Mouse (Mus musculus) adrenal gland, postnatal 14 days (tissue): Measurements from ENCODE around the gene Sbno2. TPM values are rescaled to one million over a fixed set of nuclear protein-coding genes. Genes with fewer than 3 reads are reported as not detected.
A peak's percentile ranks its signal among the peaks of the same experiment; 100 is the strongest.

Experiments
- DNase-seq: peaks from one replicate; pipeline ENCODE4 v3.0.0; 2021; ENCODE audit warnings: mixed read lengths
- long read RNA-seq, 2 experiments: library from polyadenylated mRNA; stranded (forward); transcript quantifications; one replicate each; pipeline ENCODE4 v2.0.0; 2021
- total RNA-seq: library from RNA; stranded (reverse); gene quantifications from 2 replicates; pipeline ENCODE4 v1.2.3, GENCODE M21; 2021

Gene Sbno2
- total RNA-seq: 52.8 and 52.9 TPM in 2 replicates
- long read RNA-seq, experiment 1, partial matches to known transcripts: 23 of 47 reads
- long read RNA-seq, experiment 1, other reads (novel, unspliced or antisense): 21 of 47 reads
- long read RNA-seq, experiment 2, partial matches to known transcripts: 19 of 33 reads
- long read RNA-seq, experiment 2, other reads (novel, unspliced or antisense): 14 of 33 reads

DNA sequence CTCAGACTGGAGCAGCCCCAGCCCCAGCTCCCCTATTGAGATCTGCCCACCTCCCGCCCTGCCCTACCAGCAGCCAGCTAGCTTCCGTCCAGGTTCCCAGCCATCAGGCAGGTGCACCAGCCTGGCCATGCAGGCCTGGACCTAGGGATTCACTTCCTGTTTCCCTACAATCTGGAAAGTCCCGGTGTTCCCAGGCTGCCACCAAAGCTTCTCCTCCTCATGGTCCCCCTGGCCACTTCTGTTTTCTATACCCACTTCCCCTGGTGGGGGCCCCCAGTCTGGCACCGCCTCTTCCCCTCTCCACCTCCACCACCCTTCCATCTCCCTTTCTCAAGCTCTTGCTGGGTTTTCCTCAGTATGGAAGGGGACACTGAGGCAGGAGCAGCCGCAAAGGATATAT, at the start of gene Sbno2:
Sbno2 (minus strand) TSS at position 112 of the 400 bp plus-strand sequence.
- DNase-seq: no peak

DNA sequence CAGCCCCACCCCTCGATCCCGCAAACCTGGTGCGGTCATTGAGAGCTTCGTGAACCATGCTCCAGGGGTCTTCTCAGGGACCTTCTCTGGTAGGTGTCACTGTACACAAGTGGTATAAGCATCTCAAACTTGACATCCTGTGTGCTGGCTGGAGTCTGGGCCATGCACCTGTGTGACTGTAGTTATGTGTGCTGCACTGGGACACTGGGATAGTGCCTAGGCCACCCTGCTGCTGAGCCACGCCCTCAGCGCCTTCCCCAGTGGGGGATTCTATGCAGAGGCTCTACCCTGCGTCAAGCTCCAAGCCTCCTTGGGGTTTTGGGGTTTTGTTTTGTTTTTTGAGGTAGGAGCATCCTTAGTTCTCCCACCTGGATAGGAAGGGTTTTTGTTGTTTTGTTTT, 49.0 kb upstream of the Sbno2 start:
- DNase-seq: no peak

DNA sequence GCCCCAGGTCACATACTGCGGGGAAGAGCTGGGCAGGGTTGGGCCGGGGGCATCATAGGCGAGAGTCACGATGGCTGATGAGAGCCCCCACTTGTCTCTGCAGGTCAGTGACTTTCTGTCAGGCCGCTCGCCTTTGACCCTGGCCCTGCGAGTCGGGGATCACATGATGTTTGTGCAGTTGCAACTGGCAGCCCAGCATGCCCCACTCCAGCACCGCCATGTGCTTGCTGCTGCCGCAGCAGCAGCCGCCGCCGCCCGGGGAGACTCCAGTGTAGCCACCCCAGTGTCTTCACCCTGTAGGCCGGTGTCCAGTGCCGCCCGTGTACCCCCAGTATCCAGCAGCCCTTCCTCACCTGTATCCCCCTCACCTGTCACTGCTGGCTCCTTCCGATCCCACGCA, 48.3 kb upstream of the Sbno2 start:
- no peak for DNase-seq

DNA sequence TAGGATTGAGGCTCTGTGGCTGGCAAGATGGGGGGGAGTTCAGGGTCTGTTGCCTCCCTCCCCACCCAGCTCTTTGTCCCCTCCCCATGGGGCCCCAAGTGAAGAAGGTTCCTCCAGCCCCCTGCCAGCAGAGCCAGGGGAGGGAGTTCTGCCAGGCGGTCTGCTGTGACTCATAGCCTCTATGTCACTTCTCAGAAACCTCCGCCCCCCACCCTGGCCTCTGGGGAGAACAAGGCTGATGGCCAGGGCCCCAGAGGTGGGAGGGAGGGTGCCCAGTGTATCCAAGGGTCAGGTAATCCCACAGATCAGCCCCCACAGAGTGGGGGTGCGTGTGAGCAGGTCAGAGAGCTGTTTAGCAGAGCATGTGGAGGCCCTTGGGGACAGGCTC, 47.5 kb upstream of the Sbno2 start:
- peak; percentile 91 for DNase-seq

DNA sequence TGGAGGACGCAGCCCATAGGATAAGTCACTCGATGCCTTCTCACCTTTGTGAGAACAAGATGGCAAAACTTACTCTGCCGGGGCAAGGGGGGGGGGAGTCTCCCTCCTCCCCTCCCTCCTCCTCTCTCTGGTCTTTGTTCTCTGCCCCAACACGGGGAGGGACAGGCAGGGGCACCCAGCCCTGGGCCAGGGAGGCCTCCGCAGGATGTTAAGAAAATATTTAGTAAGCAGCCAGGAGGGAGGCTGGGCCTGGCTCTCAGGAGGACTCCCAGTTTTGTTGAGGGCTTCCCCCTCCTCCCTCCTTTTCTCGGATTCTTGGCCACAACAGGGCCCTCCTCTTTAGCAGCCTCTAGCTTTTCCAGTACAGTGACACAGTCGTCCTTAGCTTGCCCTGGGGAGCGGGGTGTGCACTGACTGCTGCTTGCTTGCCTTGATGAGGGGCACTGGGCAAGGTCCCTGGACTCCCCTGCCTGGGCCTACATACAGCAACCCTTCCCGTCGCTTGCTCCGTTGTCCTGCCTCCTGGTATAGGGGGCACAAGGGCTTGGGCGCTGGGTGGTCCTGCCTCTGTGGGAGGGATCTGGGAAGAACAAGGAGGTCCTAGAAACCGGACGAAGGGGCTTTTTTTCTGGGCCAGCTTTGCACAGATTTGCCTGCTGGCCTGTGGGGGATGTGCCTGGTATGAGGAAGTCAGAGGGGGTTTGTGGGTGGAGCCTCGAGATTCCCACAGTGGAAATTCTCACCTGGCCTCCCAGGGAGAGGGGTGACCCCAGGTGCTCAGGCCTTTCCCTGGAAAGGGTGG, 46.9 kb upstream of the Sbno2 start:
- DNase-seq: peak; percentile 78

DNA sequence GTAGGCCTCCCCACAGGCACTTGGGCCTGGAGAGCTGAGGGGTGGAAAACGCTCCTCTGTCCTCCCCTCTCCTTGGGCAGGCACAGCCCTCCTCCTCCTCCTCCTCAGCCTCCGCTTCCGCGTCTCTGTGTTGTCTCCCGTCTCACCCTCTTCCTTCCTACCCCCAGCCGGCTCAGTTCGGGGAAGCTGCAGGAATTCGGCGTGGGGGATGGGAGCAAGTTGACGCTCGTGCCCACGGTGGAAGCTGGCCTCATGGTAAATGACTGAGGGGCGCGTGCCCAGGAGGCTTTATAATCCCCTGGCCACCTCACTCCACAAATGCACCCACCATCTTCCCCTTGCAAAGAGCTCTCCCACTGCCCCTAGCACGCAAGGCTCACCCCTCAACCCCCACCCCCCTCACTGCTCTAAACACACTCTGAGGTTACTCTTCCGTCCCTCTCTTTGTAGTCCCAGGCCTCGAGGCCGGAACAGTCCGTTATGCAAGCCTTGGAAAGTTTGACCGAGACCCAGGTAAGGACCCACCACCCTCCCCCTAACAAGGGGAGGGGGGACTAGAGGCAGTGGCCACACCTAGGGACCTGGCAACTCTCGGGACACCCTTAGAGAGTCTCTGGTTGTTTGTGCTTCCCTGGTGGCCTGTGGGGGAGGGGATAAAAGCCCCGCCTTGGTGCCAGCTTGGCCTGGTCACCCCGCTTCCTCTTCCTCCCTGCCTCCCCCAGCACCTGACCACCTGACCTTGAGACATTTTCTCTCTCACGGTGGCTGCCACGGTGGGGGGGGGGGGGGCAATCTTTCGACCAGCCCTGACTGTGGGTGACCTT, 46.1 kb upstream of the Sbno2 start:
- peak; percentile 83 for DNase-seq

DNA sequence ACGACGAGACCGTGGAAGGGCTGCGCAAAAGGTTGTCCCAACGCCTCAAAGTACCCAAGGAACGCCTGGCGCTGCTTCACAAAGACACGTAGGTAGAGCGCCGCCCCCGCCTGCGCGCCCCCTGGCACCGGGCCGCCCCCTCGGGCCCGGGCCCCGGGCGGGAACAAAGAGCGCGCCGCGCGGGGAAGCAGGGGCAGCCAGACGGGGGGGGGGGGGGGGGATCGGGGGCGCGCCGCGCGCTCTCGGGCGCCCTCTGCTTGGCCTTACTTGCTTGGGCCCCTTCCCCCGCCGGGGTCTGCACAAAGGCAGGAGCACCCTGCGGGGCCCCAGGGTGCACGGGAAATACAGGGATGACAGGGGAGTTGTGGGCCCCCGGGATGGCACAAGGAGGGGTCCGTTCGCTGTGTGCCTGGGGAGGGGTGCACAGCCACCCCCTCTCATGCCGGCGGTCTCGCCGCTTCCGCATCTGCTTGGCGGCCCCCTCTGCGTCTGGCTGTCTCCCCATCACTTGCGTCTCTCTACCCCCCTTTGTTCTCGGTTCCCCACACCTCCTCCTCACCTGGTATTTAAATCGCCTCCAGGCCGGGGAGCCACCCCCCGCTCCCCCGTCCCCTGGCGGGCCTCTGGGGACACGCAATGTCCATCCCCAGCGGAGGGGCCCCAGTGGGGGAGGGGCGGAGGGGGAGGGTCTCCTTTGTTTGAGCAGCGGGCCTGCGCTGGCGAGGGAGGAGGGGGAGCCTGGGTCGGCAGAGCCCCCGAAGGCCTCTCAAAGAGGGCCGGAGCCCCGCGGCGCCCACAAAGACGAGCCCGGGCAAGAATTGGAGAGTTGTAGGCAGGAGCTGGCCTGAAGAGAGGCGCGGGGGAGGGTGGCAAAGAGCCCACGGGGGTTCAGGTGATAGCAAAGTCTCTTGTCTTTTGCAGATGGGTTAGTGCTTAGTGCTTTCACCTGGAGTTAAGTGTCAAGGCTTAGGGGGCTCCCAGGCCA, 45.1 kb upstream of the Sbno2 start:
- peak; percentile 75 for DNase-seq

DNA sequence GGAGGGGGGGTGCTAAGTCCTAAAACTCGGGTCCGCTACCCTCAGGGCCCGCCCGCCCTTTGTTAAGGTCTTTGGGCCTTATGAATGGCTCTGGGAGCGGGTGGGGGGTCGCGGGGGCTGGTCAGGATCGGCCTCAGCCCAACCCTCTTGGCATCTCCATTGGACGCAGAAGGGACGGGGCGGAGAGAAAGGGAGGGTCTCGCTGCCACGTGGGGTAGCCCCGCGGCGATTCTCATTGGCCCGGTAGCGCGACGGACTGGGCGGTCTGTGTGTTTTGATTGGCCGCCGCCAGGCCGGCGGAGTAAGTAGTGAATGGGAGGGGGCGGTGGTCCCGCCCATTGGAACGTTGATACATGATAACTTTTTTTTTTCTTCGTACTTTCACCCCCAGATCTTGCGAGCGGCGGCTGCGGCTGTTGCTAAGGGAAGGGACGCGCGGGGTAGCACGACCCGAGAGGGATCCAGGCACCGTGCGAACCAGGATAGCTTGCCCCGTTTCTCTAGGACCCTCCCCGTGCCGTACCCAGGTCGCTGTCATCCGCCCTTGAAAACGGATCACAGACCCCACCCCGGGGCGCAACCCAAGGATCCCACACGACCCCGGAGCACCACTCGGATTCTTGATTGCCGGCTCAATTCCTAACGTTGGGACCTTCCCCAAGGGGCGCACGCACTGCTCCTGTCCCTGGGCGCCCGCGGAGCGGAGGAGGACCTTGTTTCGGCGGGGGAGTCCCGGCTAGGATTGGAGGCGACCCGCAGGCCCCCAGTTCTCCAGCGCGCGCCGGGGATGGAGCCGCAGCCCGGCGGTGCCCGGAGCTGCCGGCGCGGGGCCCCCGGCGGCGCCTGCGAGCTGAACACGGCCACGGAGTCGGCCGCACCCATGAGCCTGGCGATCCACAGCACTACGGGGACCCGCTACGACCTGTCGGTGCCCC, 44.2 kb upstream of the Sbno2 start:
- peak; percentile 99 for DNase-seq

DNA sequence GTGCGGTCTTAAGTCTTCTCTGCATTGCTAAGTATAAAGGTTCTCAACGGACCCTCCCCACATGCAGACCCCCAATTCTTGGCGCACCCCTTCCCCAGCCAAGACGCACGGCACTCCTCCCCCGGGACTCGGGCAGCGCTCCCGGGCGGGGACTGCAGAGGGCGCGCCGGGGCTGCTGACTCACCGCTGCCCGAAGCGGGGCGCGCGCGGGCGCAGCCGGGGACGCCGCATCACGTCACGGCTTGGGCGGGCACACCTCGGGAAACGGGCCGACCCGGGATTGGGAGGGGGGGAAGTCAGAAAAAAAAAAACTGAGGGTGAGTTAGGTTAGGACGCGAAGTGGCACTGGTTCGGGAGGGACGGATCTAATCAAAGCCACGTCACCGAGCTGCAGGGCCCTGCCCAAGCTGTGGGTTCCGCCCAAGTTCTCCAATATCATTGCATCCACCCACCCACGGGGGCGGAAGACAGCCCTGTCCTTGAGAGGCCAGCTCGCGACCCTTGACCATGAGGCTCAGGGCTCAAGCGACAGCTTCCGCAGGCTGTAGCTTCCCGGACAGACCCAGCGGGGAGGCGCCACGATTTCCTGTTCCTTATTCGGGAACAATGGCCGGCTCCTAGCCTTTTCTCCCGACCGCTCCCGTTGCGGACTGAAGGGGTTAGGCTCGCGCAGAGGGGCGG, 43.4 kb upstream of the Sbno2 start:
- peak; percentile 98 for DNase-seq

DNA sequence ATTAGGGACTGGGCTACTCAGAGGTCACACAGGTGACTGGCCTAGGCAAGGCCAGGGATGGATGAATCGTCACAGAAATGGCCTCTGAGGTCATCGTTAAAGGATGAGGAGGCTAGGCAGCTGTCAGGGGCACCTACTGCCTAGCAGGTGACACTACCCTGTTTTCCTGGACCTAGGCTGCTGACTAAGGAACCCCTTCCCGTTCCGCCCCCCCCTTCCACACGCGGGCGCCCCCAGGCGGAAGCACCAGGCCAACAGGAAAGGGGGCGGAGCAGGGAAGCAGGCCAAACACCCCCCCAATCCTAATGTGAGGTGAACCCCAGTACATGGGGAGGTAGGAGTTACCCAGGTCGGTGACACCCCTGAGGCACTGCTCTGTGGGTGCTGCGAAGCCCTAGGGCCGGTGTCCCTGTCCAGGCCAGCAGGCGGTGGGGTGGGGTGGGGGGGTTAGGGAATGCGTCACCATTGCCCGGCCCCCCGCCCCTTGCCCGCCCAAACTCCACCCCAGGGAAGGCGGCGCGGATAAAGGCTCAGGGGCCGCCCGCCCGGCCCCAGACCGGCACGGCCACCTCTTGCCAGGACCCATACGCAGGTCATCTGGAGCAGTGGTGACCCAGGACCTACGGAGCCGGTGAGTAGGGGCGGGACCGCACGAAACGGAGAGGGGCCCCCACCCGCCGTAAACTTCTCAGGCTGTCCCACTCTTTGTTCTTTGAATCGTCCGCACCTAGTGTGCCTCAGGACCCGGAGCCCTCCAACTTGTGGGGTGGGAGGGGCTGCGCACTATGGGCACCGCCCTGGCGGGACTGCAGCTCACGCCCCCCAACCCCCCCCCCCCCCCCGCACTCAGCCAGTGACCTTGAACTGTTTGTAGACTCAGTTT, 42.6 kb upstream of the Sbno2 start, which contains the start of gene Midn:
Midn (plus strand) TSS at position 554 of the 883 bp plus-strand sequence.
- peak; percentile 93 for DNase-seq

DNA sequence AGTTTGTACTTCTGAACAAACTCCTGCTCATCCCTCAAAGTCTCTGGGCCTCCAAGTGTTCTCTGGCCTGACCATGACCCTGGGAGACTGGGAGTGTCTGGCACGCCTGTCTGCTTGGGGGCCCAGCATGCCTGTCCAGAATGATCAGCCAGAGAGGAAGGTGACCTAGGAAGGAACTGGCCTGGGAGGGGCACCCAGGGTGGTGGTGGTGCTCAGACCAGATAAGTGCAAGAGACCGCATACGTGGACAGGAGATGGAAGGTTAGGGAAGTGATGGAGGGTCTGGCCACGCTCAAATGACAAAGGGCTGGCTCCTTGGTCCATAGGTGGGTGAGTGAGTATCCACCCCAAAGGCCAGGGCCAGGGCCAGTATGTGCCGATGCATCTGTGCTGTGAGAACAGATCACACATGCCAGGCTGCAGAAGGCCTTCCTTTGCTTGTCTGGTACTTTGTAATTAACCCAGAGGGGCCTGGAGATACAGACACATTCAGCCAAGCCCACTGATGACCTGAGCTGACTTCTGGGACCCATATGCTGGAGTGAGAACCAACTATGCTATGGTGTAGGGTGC, 41.9 kb upstream of the Sbno2 start:
- no peak for DNase-seq

DNA sequence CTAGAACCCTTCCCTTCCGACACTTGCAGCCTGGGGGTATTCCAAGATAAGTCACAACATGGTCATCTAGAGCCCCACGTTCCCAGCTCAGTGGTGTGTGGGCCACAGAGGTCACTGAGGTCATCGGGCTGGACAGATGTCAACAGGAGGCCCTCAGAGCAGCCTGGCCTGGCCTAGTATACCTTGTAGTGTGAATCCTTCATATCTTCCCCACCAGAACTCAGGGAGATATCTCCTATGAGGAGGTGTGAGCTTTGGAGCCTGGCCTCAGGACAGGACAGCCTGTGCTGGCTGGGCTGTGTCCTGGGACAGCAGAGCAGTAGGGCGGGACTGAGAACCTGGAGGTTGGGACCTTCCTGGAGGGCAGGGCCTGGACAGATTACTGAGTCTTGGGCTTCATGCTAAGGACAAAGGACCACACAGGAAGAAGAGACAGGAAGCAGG, 41.2 kb upstream of the Sbno2 start:
- DNase-seq: peak; percentile 62

DNA sequence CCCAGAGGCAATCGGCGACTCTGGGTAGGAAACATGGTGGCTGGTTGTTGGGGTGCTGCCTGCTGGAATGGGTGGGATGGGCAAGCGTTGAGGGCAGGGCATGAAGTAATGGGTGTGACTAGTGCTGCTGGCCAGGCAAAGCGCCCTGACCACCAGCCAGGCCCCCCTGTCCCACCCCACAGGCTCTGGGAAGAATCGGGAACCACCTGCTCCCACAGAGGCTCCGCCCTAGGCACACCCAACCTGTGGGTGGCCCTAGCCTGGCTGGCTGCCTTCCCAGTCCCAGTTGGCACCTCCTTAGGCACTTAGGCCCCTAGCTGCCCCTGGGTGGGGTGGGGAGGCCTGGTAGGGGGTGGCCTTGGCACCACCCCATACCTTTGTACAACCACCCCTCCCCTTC, 40.5 kb upstream of the Sbno2 start:
- DNase-seq: peak; percentile 71

DNA sequence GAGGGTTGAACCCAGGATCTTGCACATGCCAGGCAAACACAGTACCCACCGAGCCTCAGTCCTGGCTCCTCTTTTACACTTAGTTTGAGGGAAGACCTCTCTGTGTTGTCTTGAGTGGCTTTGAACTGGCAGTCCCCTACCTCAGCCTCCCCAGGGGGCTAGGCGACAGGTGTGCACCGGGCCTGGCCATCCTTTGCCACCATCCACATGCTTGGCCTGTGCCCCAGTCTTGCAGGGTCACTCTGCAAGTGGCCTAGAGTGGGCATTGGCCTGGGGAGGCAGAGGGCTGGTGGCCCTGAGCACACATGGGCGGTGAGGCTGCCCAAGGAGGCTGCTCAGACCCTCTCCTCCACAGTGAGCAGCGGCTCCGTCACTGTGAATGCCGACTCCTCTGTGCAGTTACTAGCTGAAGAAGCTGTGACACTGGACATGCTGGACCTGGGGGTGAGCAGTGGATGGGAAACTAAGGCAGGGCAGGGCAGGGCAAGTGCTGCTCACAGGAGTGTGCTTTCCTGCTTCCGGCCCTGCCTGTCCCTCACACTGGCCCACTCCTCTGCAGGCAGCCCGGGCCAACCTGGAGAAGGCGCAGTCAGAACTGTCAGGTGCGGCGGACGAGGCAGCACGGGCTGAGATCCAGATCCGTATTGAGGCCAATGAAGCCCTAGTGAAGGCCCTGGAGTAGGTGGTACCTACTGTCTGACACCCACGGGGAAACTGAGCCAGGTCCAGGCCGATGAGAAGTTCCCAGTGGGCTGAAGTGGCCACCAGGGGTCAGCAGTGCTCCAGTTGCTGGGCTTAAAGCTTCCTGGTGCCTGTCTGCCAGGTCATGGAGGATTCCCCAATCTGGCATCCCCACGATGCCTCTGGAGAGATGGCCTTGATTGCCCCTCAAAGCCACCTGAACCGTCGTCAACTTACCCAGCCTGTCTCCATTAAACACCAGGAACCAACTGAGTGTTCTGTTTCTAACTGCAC, 39.8 kb upstream of the Sbno2 start:
- DNase-seq: peak; percentile 85

DNA sequence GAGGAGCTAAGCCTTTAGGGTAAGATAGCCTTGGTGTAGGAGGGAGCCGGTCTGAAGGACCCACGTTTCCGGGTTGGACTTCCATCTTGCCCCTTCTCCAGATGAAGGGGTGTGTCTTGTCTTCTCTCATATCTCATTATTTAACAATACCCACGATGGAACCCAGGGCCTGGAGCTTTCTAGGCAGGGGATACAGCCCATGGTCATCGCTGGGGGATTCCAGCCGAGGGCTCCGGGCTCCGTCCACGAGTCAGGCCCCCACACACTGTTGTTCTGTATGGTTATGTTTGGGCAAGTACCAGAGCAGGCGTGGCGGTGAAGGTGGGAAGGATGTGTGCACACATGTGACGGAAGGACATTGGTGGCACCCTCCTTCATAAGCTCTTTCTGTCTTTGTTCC, 38.8 kb upstream of the Sbno2 start:
- DNase-seq: no peak

DNA sequence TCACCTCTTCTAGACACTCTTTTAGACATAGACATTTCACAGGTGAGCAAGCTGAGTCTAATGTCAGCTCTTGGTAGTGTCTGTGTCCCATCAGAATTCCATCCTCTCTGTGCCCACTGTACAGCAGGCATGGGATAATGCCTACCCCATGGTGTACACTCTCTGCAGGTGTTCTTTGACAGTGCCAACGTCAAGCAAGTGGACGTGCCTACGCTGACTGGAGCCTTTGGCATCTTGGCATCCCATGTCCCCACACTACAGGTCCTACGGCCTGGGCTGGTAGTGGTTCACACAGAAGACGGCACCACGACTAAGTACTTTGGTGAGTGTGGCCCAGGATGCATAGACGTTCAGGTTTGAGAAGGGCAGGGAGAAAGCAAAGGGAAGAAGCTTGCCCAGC, 38.3 kb upstream of the Sbno2 start:
- DNase-seq: no peak

DNA sequence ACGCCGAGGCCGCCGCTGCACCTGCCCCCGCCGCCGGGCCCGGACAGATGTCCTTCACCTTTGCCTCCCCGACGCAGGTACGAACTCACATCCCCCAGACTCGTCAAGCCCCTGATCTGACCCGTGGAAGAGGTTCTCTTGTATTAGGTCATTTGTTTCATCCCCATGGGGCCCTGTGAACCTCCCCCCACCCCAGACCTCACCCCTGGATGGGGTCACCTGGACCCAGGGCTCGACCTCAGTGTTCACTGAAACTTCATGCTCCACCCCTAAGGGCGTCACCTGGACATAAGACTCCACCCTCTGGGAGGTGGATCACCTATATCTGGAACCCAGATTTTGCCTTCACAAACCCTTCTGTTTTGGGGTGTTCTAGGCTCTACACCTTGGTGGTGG, 37.2 kb upstream of the Sbno2 start:
- DNase-seq: peak; percentile 62
